Mouse (Mus musculus) 3134 (cell line): ENCODE data around the gene Bpifb1.
"Not testable (repeated sequence)": the region's sequence is repeated elsewhere in the genome, so short reads cannot be mapped to it uniquely, and the experiment has no call there.

ENCODE experiments used
- DNase-seq: peaks from one replicate; pipeline ENCODE4 v3.0.0-alpha.2; 2011; ENCODE audit warnings: low spot score; ENCODE audit not compliant: insufficient read length; ENCODE audit errors: extremely low read depth

Bpifb1 gene

DNA sequence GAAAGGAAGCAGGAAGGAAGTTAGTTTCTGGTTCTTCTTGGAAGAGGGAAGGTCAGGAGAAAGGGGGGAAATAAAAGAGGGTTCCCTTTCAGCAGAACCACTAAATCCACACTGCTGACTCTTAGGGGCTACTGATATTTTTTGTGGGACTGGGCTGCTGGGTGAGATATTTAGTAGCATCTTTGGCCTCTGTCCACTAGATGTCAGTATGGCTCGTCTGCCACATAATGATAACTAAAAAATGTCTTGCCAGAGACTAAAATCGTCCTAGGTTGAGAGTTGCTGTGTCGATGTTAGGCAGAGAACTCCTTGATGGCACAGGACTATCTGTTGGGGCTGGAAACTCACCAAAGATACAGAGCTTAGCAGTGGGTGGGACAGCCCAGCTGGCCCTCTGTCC, 18.5 kb downstream of the Bpifb1 start:
- no peak for DNase-seq

DNA sequence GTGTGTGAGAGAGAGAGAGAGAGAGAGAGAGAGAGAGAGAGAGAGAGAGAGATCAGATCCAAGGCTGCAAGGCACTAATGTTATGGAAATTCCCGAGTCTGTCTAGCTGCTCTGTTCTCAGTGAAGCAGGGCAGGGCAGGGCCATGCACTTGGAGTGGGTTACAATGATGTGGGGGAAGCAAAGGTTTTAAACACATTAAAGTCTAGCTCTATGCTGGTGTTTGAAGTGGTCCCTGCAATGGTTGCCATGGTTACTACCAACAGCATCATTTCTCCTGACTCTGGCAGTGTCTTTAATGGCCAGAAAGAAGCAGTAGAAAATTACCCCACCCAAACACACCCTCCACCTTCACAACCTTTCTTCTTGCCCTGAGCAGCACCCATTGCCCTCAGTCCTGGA, 20.5 kb downstream of the Bpifb1 start:
- no peak for DNase-seq

DNA sequence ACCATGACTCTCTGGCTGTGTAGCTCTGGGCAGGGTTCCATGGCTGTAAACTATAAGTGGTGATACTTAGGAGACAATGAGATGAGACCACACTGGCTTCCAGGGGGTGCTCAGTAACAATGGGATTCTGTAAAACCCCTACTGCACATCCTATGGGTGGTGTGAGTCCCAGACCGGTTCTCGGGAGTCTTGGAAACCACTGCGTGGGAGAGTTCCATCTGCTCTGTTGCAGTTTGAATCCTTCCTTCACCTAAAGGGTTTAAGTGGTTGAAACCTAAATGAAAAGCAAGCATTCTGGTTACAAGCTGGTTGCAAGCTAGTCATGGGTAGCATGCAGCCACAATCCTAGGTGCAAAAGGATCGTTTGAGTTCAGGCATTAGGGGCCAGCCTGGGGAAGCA, 21.3 kb downstream of the Bpifb1 start:
- no peak for DNase-seq

DNA sequence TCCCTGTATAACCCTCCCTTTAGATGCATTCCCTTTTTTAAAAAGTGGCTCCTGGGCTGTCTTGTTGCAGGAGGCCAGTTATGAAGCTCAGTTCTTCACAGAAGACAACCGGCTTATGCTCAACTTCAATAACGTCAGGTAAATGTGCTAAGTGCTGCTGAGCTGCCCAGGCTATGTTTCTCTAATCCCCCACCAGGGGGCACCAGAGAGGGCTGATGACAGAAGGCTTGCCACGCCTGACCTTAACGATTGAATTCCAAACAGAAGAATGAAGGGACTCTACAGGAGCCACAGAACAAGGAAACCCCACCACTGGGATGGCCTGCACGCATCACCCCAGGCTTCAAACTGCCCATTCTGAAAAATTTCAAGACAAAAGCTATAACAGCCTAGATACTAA, 24.6 kb downstream of the Bpifb1 start:
- no peak for DNase-seq

DNA sequence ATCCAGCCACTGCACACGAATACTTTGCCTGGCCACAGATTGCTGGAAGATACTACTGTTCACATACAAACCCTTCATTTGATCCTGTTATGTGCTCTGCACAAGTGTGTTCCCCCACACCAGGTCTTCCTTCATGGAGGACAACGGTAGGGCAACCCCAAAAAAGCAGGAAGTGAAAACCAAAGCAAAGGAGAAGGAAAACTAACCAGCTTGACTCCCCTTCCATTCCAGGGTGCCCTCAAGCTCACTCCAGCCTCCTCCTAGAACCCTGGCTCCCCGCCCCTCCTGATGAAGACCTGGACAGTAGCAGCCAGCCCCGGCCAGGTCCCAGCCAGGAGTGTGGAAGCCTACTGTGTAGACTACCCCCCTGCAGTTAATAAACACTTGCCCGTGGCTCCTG, 29.3 kb downstream of the Bpifb1 start:
- no peak for DNase-seq

DNA sequence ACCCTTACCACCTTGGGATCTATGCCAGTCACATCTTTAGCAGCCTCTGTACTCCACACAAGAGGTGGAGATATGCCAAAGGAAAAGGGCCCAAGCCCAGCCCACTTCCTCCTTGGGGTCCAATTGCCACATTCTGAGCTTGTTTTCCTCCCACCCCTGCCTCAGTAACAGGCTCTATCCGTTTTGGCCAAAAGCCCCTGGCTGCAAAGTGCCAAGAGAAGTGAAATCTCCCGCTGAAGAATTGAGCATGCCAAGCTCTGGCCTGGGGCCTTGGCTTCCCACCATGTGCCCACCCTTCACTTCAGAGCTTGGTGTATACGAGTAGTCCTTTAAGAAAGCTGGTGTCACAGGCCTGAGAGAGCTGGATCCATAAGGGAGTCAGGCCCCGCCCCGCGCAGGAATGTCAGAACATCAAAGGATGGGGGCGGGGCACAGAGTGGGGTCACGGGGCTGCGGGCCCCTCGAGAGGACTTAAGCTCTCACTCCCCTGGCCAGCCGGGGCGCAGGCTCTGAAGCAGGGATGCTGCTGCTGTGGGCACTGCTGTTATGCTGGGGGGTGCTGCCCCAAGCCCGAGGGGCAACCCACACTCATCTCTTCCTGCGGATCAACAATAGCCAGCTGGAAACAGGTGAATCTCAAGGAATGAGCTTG, 32.8 kb downstream of the Bpifb1 start, which contains the start of gene Bpifb5:
Bpifb5 (plus strand) TSS at position 478 of the 652 bp plus-strand sequence.
- DNase-seq, result no peak

DNA sequence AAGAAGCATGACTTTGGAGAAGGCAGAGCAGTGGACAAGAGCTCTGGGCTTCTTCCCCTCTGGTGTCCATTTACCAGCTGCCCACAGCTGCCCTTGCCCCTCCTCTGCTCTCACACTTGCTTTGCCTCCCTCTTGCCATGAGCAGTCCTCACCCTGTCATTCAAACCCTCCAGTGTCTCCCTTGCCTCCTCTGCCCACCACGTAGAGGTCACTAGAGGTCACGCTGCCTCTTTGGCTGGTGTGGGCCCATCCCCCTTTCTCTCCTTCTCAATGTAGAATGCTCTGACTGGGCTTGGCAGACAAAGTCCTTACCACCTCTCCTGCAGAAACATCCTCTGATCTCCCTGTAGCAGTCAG, 33.3 kb downstream of the Bpifb1 start:
- no peak for DNase-seq

DNA sequence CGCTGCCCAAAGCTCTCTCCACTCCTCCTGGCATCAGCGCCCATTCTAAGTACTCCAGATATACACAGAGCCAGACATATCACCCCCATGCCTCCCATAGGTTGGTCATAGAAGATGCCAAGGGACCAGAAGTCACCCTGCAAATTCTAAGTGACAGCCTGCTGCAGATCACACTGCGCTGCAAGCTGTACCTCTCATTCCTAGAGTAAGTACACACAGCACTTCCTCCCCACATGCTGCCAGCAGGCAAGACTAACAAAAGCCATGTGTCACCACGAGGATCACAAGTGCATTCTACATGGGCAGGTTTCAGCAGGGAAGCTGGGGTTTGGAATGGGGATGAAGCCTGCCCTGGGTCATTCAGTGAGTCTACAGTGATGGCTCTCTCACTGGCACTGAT, 36.4 kb downstream of the Bpifb1 start:
- DNase-seq, result no peak

DNA sequence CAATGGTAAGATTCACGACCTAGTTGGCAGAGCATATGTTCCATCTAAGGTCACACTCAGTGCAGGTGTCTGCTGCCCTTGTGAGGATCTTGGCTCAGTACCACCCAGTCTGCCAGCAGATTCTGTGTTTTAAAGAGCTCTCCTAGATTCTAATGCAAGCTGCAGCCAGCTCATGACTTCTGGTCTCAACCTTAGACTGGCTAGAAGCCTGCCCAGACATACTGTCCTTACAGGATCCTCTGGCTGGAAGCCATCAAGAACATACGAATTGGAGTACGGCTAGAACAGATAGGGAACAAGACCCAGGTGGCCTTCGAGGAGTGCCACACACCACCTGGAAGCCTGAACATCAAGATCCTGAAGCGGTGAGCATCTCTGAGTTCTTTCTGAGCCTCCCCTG, 37.2 kb downstream of the Bpifb1 start:
- no peak for DNase-seq

DNA sequence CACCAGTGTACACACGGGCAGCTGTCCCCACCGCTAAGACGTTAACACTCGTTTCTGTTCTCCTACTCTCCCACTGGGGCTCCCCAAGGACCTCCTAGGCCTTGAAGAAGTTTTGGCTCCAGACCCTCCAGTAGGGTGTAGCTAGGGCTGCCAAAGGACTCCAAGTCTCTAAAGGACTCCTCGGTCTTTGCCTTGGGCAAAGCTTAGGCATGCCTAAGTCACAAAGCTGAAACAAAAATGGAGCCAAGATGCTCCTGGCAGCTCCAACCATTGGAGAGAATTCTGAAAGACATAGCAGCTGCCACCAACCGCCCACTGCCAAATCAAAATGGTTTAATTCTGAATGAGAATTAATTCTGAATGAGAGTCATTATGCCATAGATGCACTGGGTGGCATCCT, 42.8 kb downstream of the Bpifb1 start:
- no peak for DNase-seq

DNA sequence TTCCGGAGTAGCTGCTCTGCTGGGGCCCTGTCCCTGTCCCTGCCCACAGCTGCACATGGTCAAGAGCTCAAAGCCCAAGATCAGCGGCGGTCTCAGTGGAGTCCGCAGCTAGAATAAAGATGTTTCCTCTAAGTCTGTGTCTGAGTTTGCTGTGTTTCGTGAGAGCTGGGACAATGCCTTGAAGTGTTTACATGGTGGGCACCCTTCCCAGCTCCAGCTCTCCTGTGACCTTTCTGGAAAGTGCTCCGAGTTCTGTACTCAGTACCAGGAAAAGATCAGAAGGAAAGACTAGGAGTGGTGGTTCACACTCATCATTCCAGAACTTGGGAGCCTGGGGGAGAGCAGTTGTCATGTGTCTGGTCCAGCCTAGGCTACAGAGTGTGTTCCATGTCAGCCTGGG, 50.2 kb downstream of the Bpifb1 start:
- DNase-seq, result no peak

DNA sequence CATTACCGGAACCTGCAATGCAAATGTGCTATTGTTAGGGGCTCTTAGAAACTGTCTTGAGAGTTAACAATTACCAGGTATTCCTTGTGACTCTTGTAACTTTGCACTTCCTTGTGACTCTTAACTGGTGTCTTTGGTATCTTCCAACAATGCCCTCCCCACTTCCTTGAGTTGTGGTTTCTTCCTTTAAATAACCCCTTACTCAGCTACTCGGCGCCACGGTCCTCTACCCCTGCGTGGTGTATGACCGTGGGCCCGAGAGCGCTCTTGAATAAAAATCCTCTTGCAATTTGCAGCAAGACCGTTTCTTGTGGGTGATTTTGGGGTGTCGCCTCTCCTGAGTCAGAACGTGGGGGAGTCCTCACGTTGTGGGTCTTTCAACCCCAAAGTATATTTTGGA, 52.1 kb downstream of the Bpifb1 start:
- DNase-seq, result not testable (repeated sequence)

DNA sequence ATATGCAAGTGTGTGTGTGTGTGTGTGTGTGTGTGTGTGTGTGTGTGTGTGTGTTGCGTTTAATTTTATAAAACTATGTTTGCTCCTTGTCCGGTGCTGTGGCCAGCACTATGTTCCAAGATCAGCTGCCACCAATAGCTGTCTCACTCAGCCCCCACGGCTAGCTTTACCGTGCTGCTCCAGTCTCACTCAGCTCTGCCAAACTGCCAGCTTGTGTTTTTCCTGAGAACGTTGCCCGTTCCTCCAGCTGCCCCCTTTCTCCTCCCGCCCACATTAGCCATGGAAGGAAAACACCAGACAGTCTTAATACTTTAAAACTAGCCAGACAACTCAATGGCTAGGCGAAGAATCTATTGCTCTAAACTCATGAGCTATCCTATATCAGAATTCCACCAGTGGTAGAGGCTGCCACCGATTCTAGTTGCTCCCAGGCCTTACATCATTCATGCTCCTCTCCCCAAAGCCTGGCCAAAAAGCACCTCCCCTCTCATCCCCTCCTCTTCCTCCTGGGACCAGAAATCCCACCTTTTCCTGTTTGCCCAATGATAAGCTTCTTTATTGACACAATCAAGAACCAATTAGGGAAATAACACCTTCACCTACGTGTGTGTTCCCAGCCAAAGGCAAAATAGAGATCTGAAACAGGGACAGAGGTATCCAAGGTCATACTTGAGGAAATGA, 52.9 kb downstream of the Bpifb1 start:
- DNase-seq, result no peak

DNA sequence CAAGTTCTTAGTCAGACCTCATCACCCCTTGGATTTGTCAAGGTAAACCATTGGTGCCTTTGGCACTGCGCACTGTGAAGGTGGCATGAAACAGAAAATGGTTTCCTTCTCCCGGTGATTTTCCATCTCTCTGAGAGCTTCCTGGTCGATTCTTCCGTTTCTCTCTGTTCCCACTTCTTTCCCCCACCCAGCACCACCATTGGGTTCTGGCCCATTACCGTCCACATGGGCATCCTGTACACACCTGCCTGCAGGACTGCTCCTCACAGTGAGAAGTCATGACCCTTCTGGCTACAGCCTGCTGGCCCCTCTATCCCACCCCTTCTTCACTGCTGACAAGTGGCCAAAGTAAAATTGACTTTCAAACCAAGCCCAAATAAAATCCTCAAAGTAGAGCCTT, 54.7 kb downstream of the Bpifb1 start:
- no peak for DNase-seq

DNA sequence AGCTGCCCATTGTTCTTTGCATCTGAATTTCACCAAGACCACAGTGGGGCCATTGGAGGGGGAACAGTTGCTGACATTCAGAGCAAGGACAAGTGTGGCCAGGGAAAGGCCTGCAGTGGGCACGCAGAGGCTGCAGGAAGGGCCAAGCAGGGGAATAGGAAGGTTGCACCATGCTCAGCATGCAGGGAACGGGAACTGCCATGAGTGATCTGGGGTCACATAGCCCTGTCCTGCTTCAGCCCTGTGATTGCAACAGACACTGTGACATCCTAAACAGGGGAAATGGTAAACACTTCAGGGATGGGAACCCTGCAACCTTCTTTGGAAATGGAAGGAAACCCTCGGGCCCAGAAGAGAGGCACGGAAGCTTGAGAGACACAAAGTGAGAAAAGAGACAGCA, 64.6 kb downstream of the Bpifb1 start:
- not testable (repeated sequence) for DNase-seq

DNA sequence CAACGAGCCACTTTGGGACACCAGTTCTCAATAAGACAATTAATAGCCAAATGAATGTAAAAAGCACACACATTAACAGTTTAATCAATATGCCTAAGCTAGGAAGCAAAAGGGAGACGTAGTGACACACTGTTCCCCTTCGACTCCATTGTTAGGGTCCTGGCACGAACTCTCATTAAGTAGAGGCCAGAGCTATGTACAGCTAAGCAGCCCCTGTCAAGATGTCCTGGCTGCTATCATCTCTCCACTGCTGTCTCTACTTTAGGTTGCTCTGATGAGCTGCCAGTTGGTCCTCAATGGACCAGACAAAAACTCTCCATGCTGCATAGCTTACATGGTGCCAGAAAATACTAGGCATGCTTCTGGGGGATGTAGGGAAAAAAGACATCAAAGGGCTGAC, 65.2 kb downstream of the Bpifb1 start:
- DNase-seq, result no peak

DNA sequence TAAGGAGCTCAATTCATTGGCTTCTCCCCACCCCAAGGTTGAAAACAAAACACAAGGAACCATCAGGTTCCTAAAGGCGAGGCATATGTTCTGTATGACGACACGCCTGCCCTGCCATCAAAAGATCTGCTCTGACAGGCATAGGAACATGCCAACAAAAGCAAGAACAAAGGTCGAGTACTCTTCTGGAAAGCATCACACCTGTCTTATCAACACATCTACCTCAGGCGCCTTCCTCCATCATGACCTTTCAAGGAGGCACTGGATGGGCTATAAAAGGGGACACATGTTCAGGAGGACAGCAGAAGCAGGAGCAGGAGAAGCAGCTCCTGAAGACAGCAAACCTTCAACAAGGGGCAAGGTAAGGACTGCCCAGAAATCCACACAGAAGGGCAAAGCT, 66.9 kb downstream of the Bpifb1 start, which contains the start of gene Bpifb9a:
Bpifb9a (plus strand) TSS at position 301 of the 400 bp plus-strand sequence.
- DNase-seq, result not testable (repeated sequence)

DNA sequence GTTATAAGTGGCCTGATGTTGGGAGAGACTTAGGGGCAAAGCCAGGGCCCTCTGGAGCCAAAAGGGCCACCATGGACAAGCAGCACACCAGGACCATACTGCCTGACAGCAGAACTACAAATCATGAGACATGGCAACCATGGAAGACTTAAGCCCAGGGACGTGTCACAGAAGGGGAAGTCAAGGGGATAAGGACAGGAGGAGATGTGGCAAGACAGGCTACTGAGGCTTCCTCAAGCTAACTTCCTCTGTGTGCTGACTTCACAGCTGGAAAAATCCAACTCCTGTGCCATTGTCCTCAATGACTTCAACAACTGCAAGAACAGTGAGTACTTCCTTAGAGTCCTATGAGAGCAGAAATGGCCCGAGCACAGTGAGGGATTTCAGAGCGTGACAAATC, 73.8 kb downstream of the Bpifb1 start:
- DNase-seq, result not testable (repeated sequence)
